Mouse (Mus musculus) limb, embryonic 14.5 days (tissue): ENCODE data around the gene Rplp1. TPM values are rescaled to one million over a fixed set of nuclear protein-coding genes. Genes with fewer than 3 reads are reported as not detected.

Source experiments
- ATAC-seq: fragments of 200-750 bp; cut with Nextera tagmentation; 2 replicates; pipeline ENCODE4 v1.8.0; 2017; ENCODE audit warnings: low read depth, moderate number of reproducible peaks, moderate TSS enrichment; ENCODE audit not compliant: low FRiP score
- DNase-seq: peaks from one replicate; pipeline ENCODE4 v3.0.0-alpha.2; 2015; ENCODE audit warnings: low spot score
- H3K27ac ChIP-seq: fragments of 300-500 bp; sonication (generic); replicated peaks from 2 replicates; pipeline ENCODE4 v1.5.1; 2014; ENCODE audit warnings: low read depth, mild to moderate bottlenecking, low read length, moderate library complexity, mixed read lengths
- H3K27me3 ChIP-seq: fragments of 300-500 bp; sonication (generic); 2 replicates; pipeline ENCODE4 v1.6.1; 2014; ENCODE audit warnings: low read length, mixed read lengths; ENCODE audit not compliant: control insufficient read depth, insufficient read depth
- H3K36me3 ChIP-seq: fragments of 300-500 bp; sonication (generic); 2 replicates; pipeline ENCODE4 v1.6.1; 2014; ENCODE audit warnings: mild to moderate bottlenecking, low read length, moderate library complexity, mixed read lengths; ENCODE audit not compliant: control insufficient read depth, insufficient read depth
- H3K4me1 ChIP-seq: fragments of 300-500 bp; sonication (generic); 2 replicates; pipeline ENCODE4 v1.6.1; 2014; ENCODE audit warnings: antibody characterized with exemption, low read length, mixed read lengths; ENCODE audit not compliant: control insufficient read depth, insufficient read depth
- H3K4me2 ChIP-seq: fragments of 300-500 bp; sonication (generic); replicated peaks from 2 replicates; pipeline ENCODE4 v1.6.1; 2014; ENCODE audit warnings: low read depth, mild to moderate bottlenecking, low read length, moderate library complexity; ENCODE audit not compliant: severe bottlenecking
- H3K4me3 ChIP-seq: fragments of 300-500 bp; sonication (generic); replicated peaks from 2 replicates; pipeline ENCODE4 v1.5.1; 2014; ENCODE audit warnings: low read length
- H3K9ac ChIP-seq: fragments of 300-500 bp; sonication (generic); 2 replicates; pipeline ENCODE4 v1.6.1; 2014; ENCODE audit warnings: mild to moderate bottlenecking, low read depth, low read length, moderate library complexity; ENCODE audit not compliant: severe bottlenecking
- H3K9me3 ChIP-seq: fragments of 300-500 bp; sonication (generic); 2 replicates; pipeline ENCODE4 v1.6.1; 2016; ENCODE audit warnings: low read length; ENCODE audit not compliant: control insufficient read depth
- POLR2A ChIP-seq: fragments of 200-500 bp; IDR thresholded peaks from 2 replicates; pipeline ENCODE4 v1.8.0; 2012; ENCODE audit warnings: inconsistent platforms, mild to moderate bottlenecking, moderate library complexity, borderline replicate concordance; ENCODE audit not compliant: insufficient read depth, insufficient read length; ENCODE audit errors: extremely low read depth
- WGBS: fragments of 180-500 bp; shearing (Covaris S2); extraction: QIAGEN DNeasy Blood & Tissue Kit; methylation state at CpG from one replicate; pipeline ENCODE4 v1.1.7; 2014; 5-methylcytosine and 5-hydroxymethylcytosine counted together
- polyA plus RNA-seq, 2 experiments: library from polyadenylated mRNA; depleted of rRNA in 1 of 2; stranded (reverse) in 1 of 2; unstranded in 1 of 2; fragments of >200 nt; fragmentation: Nextera tagmentation in 1 of 2; extraction: Ambion mirVana in 1 of 2; gene quantifications; 2 replicates each; pipeline versions ENCODE4 v1.2.1 to v1.2.3; 2012 to 2014

Gene Rplp1
- polyA plus RNA-seq, 2 experiments: 2,018 to 9,963 TPM

DNA sequence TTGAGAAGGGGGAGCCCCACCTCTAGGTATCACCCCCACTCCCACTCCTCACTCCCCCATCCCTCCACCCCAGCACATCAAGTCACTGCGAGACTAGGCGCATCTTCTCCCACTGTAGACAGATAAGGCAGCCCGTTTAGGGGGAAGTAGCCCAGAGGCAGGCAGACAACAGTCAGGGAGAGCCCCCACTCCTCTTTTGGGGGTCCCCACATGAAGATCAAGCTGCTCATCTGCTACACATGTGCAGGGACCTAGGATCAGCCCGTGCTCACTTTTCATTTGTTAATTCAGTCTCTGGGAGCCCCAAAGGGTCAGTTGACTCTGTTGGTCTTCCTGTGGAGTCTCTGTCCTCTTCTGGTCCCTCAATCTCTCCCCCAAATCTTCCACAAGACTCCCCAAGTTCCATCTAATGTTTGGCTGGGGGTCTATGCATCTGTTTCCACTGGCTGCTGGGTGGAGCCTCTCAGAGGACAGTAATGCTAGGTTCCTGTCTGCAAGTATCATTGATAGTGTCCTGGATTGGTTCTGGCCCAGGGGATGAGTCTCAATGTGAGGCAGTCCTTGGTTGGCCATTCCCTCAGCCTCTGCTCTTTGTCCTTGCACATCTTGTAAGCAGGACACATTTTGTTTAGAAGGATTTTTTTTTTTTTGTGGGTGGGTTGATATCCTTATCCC, 6.6 kb downstream of the Rplp1 start:
- Histone ChIP-seq H3K9ac (no peak overlapping the region), H3K4me3 (no peak overlapping the region), H3K27me3 (no peaks in the 10 kb centered on the region), H3K27ac (no peak overlapping the region), H3K4me2 (no peak overlapping the region), H3K9me3 (no peaks in the 10 kb centered on the region), H3K36me3 (peaks cover 16% of the 10 kb centered on the region), H3K4me1 (no peaks in the 10 kb centered on the region)
- ATAC-seq: no peak
- no peak for TF ChIP-seq POLR2A
- WGBS: 78% methylated on average over 4 of the region's 4 CpGs
- no peak for DNase-seq

DNA sequence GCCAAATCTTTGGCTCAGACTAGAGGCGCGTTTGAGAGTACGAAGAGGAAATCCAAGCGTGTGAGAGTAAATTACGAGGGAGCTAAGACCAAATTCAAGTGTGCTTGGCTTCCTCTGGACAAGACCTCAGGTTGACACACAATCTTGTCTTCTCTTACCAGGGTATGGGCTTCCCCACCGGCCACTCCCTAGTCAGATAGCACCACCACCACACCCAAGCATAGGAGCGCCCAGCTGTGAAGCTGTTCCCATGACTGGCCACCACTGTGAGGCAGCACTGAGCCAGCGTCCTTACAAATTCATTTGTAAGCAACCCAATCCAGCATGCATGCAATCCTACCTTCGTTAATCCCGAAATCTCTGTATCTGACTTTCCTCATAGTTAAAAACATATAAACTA, 7.4 kb downstream of the Rplp1 start:
- H3K9ac ChIP-seq: no peak overlapping the region

DNA sequence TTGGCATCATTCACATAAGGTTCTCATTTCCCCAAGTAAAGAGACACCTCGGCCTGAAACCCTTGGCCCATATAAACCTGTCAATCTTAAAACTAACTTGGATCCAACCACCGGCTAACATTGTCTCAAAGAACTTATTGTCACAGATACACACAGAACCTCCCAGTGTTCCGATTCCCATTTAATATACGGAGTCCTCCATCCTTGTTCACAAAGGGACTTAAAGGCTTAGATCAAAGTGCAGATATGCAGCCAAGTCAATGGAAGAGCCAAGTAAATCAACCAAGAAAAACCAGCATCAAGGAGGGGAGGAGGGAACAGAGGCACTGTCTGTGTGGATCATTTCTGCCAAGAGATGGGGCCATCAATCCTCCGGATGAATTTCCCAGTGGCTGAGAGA, 8.8 kb downstream of the Rplp1 start:
- no peaks in the 10 kb centered on the region for H3K27me3 ChIP-seq
- ATAC-seq (no peak), DNase-seq (no peak)
- H3K36me3 ChIP-seq: no peaks in the 10 kb centered on the region
- no peak overlapping the region for H3K27ac ChIP-seq
- no peak overlapping the region for H3K4me3 ChIP-seq
- 42% methylated on average over 5 of the region's 5 CpGs for WGBS
- H3K9me3 ChIP-seq: no peaks in the 10 kb centered on the region
- no peak for TF ChIP-seq POLR2A
- H3K4me1 ChIP-seq: 0 out of 2 replicates have a peak, but pooled peaks cover 2% of the 10 kb centered on the region
- no peak overlapping the region for H3K4me2 ChIP-seq
- no peak overlapping the region for H3K9ac ChIP-seq

More for the DNA sequence above, 7.4 kb downstream of the Rplp1 start:
- no peaks in the 10 kb centered on the region for H3K9me3 ChIP-seq
- ATAC-seq (no peak), DNase-seq (no peak)
- no peaks in the 10 kb centered on the region for H3K27me3 ChIP-seq
- H3K27ac ChIP-seq: no peak overlapping the region
- peaks cover 7% of the 10 kb centered on the region for H3K36me3 ChIP-seq
- no peak overlapping the region for H3K4me2 ChIP-seq
- H3K4me1 ChIP-seq: no peaks in the 10 kb centered on the region
- TF ChIP-seq POLR2A: no peak
- WGBS: 69% methylated on average over 10 of the region's 10 CpGs
- no peak overlapping the region for H3K4me3 ChIP-seq

DNA sequence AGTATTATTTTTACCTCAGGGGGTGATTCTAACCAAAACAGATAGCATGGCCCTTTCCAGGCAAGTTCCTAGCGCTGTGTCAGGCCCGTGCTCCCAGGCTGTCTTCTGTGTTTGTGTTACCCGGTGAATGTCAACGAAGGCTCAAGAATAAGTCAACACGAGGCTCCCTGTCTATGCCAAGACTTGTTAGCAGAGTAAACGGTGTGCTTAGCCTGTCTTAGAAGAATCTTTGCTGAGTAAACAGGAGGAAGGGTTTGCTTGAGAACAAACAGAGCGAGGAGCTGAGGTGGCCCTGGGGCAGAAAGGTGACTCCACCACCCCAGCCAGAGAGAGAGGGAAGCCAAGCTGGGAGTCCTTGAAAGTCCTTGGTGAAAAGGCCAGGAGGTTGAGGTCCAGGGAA, 10.1 kb downstream of the Rplp1 start:
- 0 out of 2 replicates have a peak overlapping the region, but pooled peaks have one; percentile 40 for H3K27ac ChIP-seq

DNA sequence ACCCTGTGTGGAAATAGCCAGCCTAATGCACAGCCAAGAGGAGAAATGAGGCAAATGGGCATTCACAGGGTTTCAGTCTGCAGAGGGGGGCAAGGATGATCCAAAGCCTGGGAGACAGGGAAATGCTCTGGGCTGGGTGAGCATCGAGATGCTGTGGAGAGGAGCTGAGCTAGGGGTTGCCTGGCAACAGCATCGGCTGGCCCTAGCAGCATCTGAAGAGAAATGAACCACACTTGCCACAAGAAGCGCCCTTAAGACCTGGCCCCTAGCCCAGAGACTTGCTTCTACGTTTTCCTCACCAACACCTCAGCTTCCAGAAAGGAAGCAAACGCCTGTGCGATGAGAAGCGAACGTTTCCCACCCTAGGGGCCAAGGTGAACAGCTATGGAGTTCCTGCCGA, 11.9 kb downstream of the Rplp1 start:
- Histone ChIP-seq H3K4me3 (no peak overlapping the region), H3K27me3 (no peaks in the 10 kb centered on the region), H3K9ac (no peak overlapping the region), H3K9me3 (no peaks in the 10 kb centered on the region), H3K27ac (no peak overlapping the region), H3K4me2 (no peak overlapping the region), H3K4me1 (peaks cover 6% of the 10 kb centered on the region; the same call in 1 of the 2 replicates), H3K36me3 (no peaks in the 10 kb centered on the region)
- ATAC-seq (no peak), DNase-seq (no peak)
- no peak for TF ChIP-seq POLR2A
- 49% methylated on average over 9 of the region's 9 CpGs for WGBS

More for the DNA sequence above, 10.1 kb downstream of the Rplp1 start:
- Histone ChIP-seq H3K4me3 (no peak overlapping the region), H3K36me3 (no peaks in the 10 kb centered on the region), H3K27me3 (no peaks in the 10 kb centered on the region), H3K9me3 (no peaks in the 10 kb centered on the region), H3K4me2 (no peak overlapping the region), H3K4me1 (peaks cover 6% of the 10 kb centered on the region; the same call in 1 of the 2 replicates), H3K9ac (no peak overlapping the region)
- no peak for DNase-seq
- ATAC-seq: no peak
- WGBS: 61% methylated on average over 7 of the region's 7 CpGs
- TF ChIP-seq POLR2A: no peak
